Mouse (Mus musculus): ENCODE data around the gene Fbxw21.

DNA sequence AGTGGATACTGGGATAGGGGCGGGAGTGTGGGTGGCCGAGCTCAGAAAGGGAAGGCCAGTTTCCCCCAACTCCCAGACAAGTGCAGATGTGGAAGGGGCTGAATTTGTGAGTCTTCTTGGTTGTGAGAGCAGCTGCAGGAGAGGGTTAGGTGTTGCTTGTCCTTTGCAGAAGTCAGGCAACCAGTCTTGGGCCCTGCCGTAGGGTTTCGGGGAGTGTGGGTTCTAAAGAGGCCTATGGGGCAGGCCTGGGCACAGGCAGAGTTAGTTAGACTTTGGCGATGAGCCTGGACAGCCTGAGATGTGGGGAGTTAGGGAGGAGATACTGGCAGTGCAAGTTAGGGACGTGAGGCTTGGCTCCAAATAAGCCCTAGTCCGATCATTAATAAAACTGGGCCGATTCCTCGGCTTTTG lies 65.6 kb downstream of the Fbxw21 start:
- no peak for TF ChIP-seq CTCF (IDR thresholded peaks at IDR 0.05)
- TF ChIP-seq EP300 (IDR thresholded peaks at IDR 0.05) = no peak

Data from lung, postnatal 0 days (tissue).